Mouse (Mus musculus) retina, postnatal 7 days (tissue): ENCODE measurements around the gene Guk1.

ENCODE experiments used
- DNase-seq: peaks from one replicate; pipeline ENCODE4 v3.0.0-alpha.2; 2012; ENCODE audit warnings: low read depth, low spot score

The Guk1 gene

GRCm38 (mm10) chr11:59163255-59164236 lies 28.5 kb downstream of the Guk1 start, which contains the start of gene Iba57:
Gene Iba57, minus strand, starts transcription at chr11:59163739.
- peak; percentile 94 for DNase-seq

- DNase-seq = no peak
These were observed 29.4 kb downstream of the Guk1 start for GRCm38 (mm10) chr11:59162443-59163254.

- no peak for DNase-seq
These were observed 30.6 kb downstream of the Guk1 start for GRCm38 (mm10) chr11:59161398-59161797.

GRCm38 (mm10) chr11:59159558-59159957 lies 32.5 kb downstream of the Guk1 start:
- no peak for DNase-seq

- DNase-seq = no peak
These were observed 32.9 kb downstream of the Guk1 start for GRCm38 (mm10) chr11:59159099-59159498.

GRCm38 (mm10) chr11:59155900-59156299 lies 36.1 kb downstream of the Guk1 start:
- no peak for DNase-seq

GRCm38 (mm10) chr11:59154220-59154619 lies 37.8 kb downstream of the Guk1 start:
- no peak for DNase-seq

- no peak for DNase-seq
These were observed 40.3 kb downstream of the Guk1 start for GRCm38 (mm10) chr11:59151729-59152128.

- no peak for DNase-seq
These were observed 42.7 kb downstream of the Guk1 start for GRCm38 (mm10) chr11:59149302-59149701.

- DNase-seq = no peak
These were observed 49.0 kb downstream of the Guk1 start for GRCm38 (mm10) chr11:59142962-59143361.

- DNase-seq = no peak
These were observed 50.1 kb downstream of the Guk1 start for GRCm38 (mm10) chr11:59141772-59142370.

- DNase-seq = no peak
These were observed 53.2 kb downstream of the Guk1 start for GRCm38 (mm10) chr11:59138537-59139486.

GRCm38 (mm10) chr11:59136994-59137706 lies 54.9 kb downstream of the Guk1 start:
- DNase-seq = no peak

- no peak for DNase-seq
These were observed 56.0 kb downstream of the Guk1 start, which contains the start of gene Obscn for GRCm38 (mm10) chr11:59135904-59136452. Gene Obscn, minus strand, starts transcription at chr11:59136402.

- no peak for DNase-seq
These were observed 56.8 kb downstream of the Guk1 start for GRCm38 (mm10) chr11:59135051-59135820.

- no peak for DNase-seq
These were observed 57.5 kb downstream of the Guk1 start for GRCm38 (mm10) chr11:59134373-59134997.
